Comparison of ENCODE assay signal across 9 mouse cellular contexts in the genomic region with DNA sequence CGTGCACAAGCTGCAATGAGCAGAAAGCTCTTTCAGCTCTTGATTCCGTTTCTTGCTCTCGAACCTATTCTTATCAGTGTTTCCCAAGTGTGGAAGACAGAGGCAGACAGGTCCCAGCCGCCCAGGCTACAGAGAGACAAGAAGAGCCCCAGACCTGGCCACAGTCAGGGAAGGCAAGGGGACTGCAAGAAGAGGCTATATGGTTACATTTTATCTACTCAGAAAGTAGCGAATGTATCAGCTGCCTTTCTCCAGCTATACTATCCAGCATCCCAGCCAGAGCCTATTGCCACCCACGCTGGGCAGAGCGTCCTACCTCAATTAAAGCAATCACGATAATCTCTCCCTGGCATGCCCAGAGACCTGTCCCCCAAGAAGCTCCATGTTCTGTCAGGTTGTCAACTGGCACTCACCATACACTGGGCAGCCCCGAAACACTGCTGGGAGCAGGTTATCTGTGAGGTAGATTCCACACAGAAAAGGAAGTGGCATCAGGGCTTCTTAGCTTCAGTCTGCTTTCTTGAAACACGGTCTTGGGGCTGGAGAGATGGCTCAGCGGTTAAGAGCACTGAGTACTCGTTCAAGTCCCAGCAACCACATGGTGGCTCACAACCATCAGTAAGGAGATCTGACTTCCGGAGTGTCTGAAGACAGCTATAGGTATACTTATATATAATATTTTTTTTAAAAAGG. TPM values are rescaled to one million over a fixed set of nuclear protein-coding genes. Genes with fewer than 3 reads are reported as not detected.
"Had no signal": no experiment of that assay in that cellular context is flagged by ENCODE, and none has a peak within 500 bp of the region (broad histone marks: within the 10 kb centered on the region; RNA-seq: fewer than 3 reads in every experiment).

No protein-coding gene starts in this region.

- DNase-seq: right cerebral cortex, postnatal 25 days had no signal

- H3K9ac ChIP-seq: liver, embryonic 15.5 days; lung, embryonic 14.5 days; midbrain, embryonic 13.5 days; neural tube, embryonic 13.5 days; neural tube, embryonic 15.5 days had no signal

- H3K4me2 ChIP-seq: liver, embryonic 15.5 days; lung, embryonic 14.5 days; midbrain, embryonic 13.5 days; neural tube, embryonic 13.5 days; neural tube, embryonic 15.5 days had no signal

- H3K36me3 ChIP-seq: liver, embryonic 15.5 days; midbrain, embryonic 10.5 days; midbrain, embryonic 13.5 days; neural tube, embryonic 13.5 days; neural tube, embryonic 15.5 days had no signal

- H3K27ac ChIP-seq: liver, embryonic 15.5 days; midbrain, embryonic 10.5 days; midbrain, embryonic 13.5 days; neural tube, embryonic 13.5 days; neural tube, embryonic 15.5 days had no signal

- H3K9me3 ChIP-seq: liver, embryonic 15.5 days; midbrain, embryonic 10.5 days; midbrain, embryonic 13.5 days; neural tube, embryonic 13.5 days; neural tube, embryonic 15.5 days had no signal

- ATAC-seq: midbrain, embryonic 13.5 days; midbrain, embryonic 16.5 days had no signal

- H3K4me3 ChIP-seq: liver, embryonic 15.5 days; midbrain, embryonic 10.5 days; midbrain, embryonic 13.5 days; myocyte; neural tube, embryonic 13.5 days; neural tube, embryonic 15.5 days had no signal

RNA-seq across cellular contexts. Expression of a gene that starts 53.7 kb away (rescaled TPM):
- polyA plus RNA-seq: myocyte had no signal
